Mouse (Mus musculus): ENCODE results near the gene Frmd6.

DNA sequence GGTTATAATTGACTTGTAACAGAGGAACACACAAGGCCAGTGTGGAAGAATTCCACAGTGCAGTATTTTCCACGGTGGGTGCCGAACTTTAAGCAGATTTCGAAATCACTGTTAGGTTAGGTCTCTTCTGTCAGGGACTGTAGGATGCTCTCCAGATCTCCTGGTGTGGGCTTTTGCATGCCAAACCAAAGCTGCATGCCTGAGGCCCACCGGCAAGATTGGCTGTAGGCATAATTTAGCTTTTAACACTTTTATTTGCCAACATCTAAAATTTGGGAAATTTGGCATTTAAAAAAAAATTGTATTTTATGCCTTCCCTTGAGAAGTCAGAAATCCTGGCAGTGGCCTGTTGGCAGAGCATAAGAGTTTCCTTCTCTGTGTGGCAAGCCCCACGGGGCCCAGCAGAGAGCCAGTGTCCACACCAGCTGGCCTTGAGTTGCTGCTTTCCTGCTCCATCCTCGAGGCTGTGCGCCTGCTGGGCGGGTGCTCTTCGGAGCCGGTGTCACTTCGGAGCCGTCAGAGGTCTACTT, 12.5 kb downstream of the Frmd6 start:
- no peak for TF ChIP-seq POLR2A (IDR thresholded peaks at IDR 0.05; ENCODE audit: borderline replicate concordance, extremely low read depth, low read depth, low read length)
- no peak for TF ChIP-seq CTCF (IDR thresholded peaks at IDR 0.05; ENCODE audit: insufficient read depth, low read length)

Data from lung, adult 2 months (tissue).